Mouse (Mus musculus) ES-Bruce4 (cell line): ENCODE data around the gene Fbxo28.

Experiments used
- CTCF ChIP-seq: IDR thresholded peaks from one replicate; pipeline ENCODE4 v1.8.1; 2011; ENCODE audit warnings: low read depth, low read length
- EP300 ChIP-seq: IDR thresholded peaks from 2 replicates; pipeline ENCODE4 v1.6.1; 2011; ENCODE audit warnings: low read depth, low read length; ENCODE audit not compliant: insufficient read depth

- no peak for TF ChIP-seq CTCF
- no peak for TF ChIP-seq EP300
These were observed 45.3 kb downstream of the Fbxo28 start for GRCm38 (mm10) chr1:182296141-182296540.
